Mouse (Mus musculus) c-Kit-positive CD71-positive TER-119-negative erythroid progenitor cells, embryonic 14.5 days (primary cell): ENCODE measurements around the gene Espnl.

Experiments
- DNase-seq: peaks from one replicate; pipeline ENCODE4 v3.0.0-alpha.2; 2013; ENCODE audit warnings: low read depth

Espnl gene

GRCm38 (mm10) chr1:91390369-91390768 lies 68.5 kb downstream of the Espnl start:
- no peak for DNase-seq

GRCm38 (mm10) chr1:91397927-91398259 lies 76.0 kb downstream of the Espnl start:
- DNase-seq, result no peak
